Mouse (Mus musculus) heart, adult 2 months (tissue): ENCODE results near the gene Smndc1. TPM values are rescaled to one million over a fixed set of nuclear protein-coding genes. Genes with fewer than 3 reads are reported as not detected.
"Not testable (repeated sequence)": the region's sequence is repeated elsewhere in the genome, so short reads cannot be mapped to it uniquely, and the experiment has no call there.

ENCODE experiments used
- DNase-seq, 2 experiments: peaks; one replicate each; pipeline ENCODE4 v3.0.0; 2021
- H3K27ac ChIP-seq: fragments of 200-600 bp; 2 replicates; pipeline ENCODE4 v1.8.1; 2022
- H3K27me3 ChIP-seq: fragments of 200-500 bp; 2 replicates; pipeline ENCODE4 v1.6.1; 2012; ENCODE audit warnings: mild to moderate bottlenecking, low read length, inconsistent platforms, mixed read lengths; ENCODE audit not compliant: control insufficient read depth, insufficient read depth
- H3K36me3 ChIP-seq: fragments of 200-500 bp; 2 replicates; pipeline ENCODE4 v1.6.1; 2012; ENCODE audit warnings: low read length, inconsistent platforms; ENCODE audit not compliant: control insufficient read depth, insufficient read depth
- H3K4me1 ChIP-seq: fragments of 200-500 bp; 2 replicates; pipeline ENCODE4 v1.6.1; 2011; ENCODE audit warnings: low read length; ENCODE audit not compliant: control insufficient read depth, insufficient read depth
- H3K4me3 ChIP-seq: fragments of 200-600 bp; 2 replicates; pipeline ENCODE4 v1.8.1; 2022
- H3K79me2 ChIP-seq: fragments of 200-500 bp; replicated peaks from 2 replicates; pipeline ENCODE4 v1.6.1; 2012; ENCODE audit warnings: mild to moderate bottlenecking, inconsistent platforms, low read length, moderate library complexity, mixed read lengths; ENCODE audit not compliant: control insufficient read depth, insufficient read depth
- H3K9ac ChIP-seq: fragments of 200-500 bp; 2 replicates; pipeline ENCODE4 v1.6.1; 2012; ENCODE audit warnings: low read depth, mild to moderate bottlenecking, control low read depth, inconsistent platforms, low read length, mixed read lengths
- CTCF ChIP-seq: fragments of 200-600 bp; IDR thresholded peaks from 2 replicates; pipeline ENCODE4 v1.8.1; 2022; ENCODE audit warnings: antibody characterized with exemption, mild to moderate bottlenecking, moderate library complexity
- EP300 ChIP-seq: fragments of 200-500 bp; IDR thresholded peaks from 2 replicates; pipeline ENCODE4 v1.6.1; 2011; ENCODE audit warnings: low read depth, low read length, control low read depth; ENCODE audit not compliant: insufficient read depth
- POLR2A ChIP-seq: fragments of 200-500 bp; IDR thresholded peaks from 2 replicates; pipeline ENCODE4 v1.6.1; 2011; ENCODE audit warnings: mild to moderate bottlenecking, low read depth, low read length, control low read depth; ENCODE audit not compliant: insufficient read depth
- WGBS: fragments of 180-500 bp; shearing (Covaris S2); methylation state at CpG from one replicate; pipeline ENCODE4 v1.1.7; 2018; 5-methylcytosine and 5-hydroxymethylcytosine counted together
- intact Hi-C: fragments of 180-260 bp; cut with DNase I; formaldehyde crosslinking; loops from one replicate; pipeline ENCODE4 v1.15.1; 2025
- polyA plus RNA-seq: library from polyadenylated mRNA; depleted of rRNA; stranded (reverse); fragments of >200 nt; gene quantifications from 2 replicates; pipeline ENCODE4 v1.2.3, GENCODE M21; 2012
- total RNA-seq, 2 experiments: library from RNA; stranded (reverse); gene quantifications; 2 replicates each; pipeline ENCODE4 v1.2.3; 2021

Smndc1 gene
- total and polyA plus RNA-seq, 3 experiments: 6.2 to 35.5 (median 32.7) TPM

DNA sequence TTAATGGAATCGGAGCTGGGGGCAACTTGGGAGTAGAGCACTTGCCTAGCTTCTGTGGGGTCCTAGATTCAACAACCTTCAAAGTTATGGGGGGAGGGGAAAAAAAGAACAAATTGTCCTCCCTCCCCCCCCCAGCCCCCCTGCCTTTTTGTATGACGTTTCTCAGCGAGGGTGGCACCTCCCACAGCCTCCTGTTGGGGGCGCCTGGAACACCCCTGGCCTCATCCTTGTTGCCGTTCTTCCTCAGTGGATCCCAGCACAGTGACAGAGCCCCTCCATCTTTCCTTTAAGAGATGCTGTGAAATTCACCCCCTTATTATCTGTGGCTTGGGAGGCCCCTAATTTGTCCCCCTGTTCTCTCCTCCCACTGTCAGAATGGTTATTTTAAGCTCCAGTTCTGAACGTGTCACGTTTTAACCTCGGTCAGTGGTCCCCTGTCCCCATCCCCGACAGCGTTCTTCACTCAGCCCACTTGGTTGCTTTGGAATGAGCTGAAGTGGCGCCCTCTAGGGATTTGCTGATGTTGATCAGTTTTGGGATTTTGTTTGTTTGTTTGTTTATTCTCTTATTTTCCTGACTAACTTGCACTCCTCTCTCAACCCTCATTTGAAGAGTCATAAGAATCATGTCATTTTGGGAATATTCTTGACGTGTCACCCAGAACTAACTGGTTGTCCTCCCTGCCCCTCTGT lies 12.5 kb upstream of the Smndc1 start:
- Histone ChIP-seq H3K27me3 (no peaks in the 10 kb centered on the region), H3K4me1 (no peaks in the 10 kb centered on the region), H3K36me3 (no peaks in the 10 kb centered on the region), H3K4me3 (no peak overlapping the region), H3K9ac (no peak overlapping the region), H3K79me2 (no peaks in the 10 kb centered on the region), H3K27ac (no peak overlapping the region)
- intact Hi-C loops: no loop called here
- WGBS: 51% methylated on average over 12 of the region's 12 CpGs
- DNase-seq: no peak
- no peak for TF ChIP-seq POLR2A
- TF ChIP-seq CTCF: peak; percentile 24; the same call in 1 of the 2 replicates

DNA sequence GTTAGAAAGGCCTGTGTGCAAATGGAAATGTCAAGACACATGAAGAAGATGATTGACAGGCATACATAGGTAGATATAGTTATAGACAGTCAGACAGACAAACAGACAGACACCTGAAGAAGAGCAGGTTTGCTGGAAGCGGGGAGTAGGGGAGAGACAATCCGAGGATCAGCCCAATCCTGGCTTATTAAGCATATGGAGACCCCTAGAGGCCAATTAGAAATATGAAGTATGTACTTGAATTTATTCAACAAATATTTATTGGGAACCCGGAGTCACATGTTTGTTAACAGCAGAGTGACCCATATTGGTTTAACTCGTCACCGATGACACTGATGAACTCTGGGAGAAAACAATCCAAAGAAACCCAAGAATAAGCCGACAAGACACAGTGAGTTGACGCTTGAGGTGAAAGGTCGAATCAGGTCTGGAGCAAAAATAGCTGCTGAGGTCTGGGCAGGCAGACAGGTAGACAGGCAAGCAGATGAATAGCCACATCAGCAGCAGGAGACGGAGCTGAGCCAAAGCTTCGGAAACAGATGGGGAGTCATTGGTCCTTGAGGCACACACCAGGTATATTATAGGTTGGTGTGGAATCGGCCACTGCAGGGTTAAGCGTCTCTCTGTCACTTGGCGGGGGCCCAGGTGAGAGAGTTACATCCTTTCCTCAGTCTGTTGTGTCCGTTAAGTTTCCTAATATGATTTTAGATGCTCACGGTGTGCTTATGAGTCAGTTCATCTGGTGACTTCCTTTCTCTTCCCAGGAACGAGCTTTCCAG lies 10.1 kb upstream of the Smndc1 start:
- H3K4me3 ChIP-seq: no peak overlapping the region
- no peak for DNase-seq
- no peaks in the 10 kb centered on the region for H3K27me3 ChIP-seq
- no peak overlapping the region for H3K9ac ChIP-seq
- no peaks in the 10 kb centered on the region for H3K79me2 ChIP-seq
- 69% methylated on average over 16 of the region's 16 CpGs for WGBS
- no peak for TF ChIP-seq EP300
- TF ChIP-seq CTCF: peak; percentile 42
- H3K36me3 ChIP-seq: no peaks in the 10 kb centered on the region
- intact Hi-C loops: no loop called here
- no peak overlapping the region for H3K27ac ChIP-seq
- no peaks in the 10 kb centered on the region for H3K4me1 ChIP-seq

DNA sequence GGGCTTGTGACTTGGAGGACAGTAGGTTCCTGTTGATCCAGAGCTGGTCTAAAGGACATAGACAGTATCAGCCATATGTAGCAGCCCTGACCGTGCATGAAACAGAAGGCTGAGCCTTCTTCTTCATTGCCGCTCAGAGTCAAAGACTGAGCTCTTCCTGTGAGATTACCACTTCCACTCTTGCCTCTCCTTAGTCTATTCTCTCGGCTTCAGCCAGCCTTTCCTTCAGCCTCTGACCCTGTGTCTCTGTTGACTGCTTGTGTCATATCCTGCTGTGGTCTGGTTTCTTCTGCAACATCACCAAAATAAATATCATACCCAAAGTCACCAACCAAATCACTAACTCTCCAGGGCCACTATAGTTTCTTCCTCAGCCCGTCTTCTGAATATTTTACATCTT lies 8.8 kb upstream of the Smndc1 start:
- 53% methylated on average over 4 of the region's 4 CpGs for WGBS
- no peaks in the 10 kb centered on the region for H3K79me2 ChIP-seq
- no peak for TF ChIP-seq EP300
- TF ChIP-seq CTCF: no peak
- no peak for TF ChIP-seq POLR2A
- H3K36me3 ChIP-seq: no peaks in the 10 kb centered on the region
- H3K4me1 ChIP-seq: no peaks in the 10 kb centered on the region
- H3K27me3 ChIP-seq: no peaks in the 10 kb centered on the region
- no peak for DNase-seq
- H3K4me3 ChIP-seq: no peak overlapping the region
- intact Hi-C loops: loop anchor here (10.0 kb wide), 1 partner anchor 546 kb away; the partner anchor contains the start of genes Bbip1 and Shoc2
- no peak overlapping the region for H3K27ac ChIP-seq
- no peak overlapping the region for H3K9ac ChIP-seq

DNA sequence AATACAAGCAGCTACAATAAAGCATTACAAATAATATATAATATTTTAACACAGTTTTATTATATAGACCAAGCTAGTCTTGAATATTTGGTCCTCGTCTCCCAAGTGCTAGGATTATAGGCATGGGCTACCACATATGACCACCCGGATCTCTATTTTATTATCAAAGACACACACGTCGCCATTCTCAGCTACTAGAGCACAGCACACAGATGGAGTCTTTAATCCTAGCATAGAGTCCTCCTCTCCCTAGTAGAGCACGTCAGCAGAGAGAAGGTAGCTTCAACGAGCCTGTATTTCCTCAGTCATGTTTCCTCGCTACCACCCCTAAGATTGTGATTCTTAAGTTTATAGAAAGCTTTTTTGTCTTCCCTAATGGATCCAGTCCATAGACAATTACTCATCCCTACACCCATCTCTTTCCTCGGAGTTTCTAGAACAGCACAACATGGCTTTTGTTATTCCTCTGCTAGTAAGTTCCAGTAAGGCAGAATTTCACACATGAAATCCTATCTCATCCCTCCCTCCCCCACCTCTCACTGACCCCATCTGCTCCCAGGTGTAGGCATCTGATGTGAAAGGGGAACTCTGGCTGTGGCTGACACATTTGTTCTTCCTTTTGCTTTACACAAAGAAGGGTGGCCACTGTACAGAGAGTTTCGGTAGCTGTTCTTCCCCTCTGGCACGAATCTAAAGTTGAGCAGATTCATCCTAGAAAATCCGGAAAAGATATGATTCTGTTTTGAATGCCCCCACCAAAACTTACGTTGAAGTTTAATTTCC lies 7.3 kb upstream of the Smndc1 start:
- TF ChIP-seq POLR2A (no peak), EP300 (no peak), CTCF (no peak)
- Histone ChIP-seq H3K27ac (no peak overlapping the region), H3K4me3 (no peak overlapping the region), H3K4me1 (no peaks in the 10 kb centered on the region), H3K9ac (no peak overlapping the region), H3K27me3 (no peaks in the 10 kb centered on the region), H3K36me3 (no peaks in the 10 kb centered on the region), H3K79me2 (no peaks in the 10 kb centered on the region)
- WGBS: 76% methylated on average over 12 of the region's 12 CpGs
- intact Hi-C loops: loop anchor here (10.0 kb wide), 1 partner anchor 547 kb away; the partner anchor contains the start of genes Bbip1 and Shoc2
- DNase-seq: no peak

DNA sequence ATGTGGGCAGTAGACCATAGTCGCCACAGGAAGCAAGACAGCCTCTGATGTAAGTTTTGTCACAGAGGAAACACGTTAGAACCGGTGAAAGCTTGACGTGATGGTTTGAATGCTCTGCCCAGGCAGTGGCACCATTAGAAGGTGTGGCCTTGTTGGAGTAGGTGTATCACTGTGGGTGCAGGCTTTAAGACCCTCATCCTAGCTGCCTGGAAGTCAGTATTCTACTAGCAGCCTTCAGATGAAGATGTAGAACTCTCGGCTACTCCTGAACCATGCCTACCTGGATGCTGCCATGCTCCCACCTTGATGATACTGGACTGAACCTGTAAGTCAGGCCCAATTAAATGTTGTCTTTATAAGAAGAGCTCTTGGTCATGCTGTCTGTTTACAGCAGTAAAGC lies 5.4 kb upstream of the Smndc1 start:
- DNase-seq, H3K27ac ChIP-seq, H3K27me3 ChIP-seq, H3K36me3 ChIP-seq, H3K9ac ChIP-seq, H3K4me3 ChIP-seq, H3K4me1 ChIP-seq, H3K79me2 ChIP-seq: not testable (repeated sequence)
- intact Hi-C loops: loop anchor here (10.0 kb wide), 1 partner anchor 549 kb away; the partner anchor contains the start of genes Bbip1 and Shoc2
- WGBS: 69% methylated on average over 5 of the region's 5 CpGs

DNA sequence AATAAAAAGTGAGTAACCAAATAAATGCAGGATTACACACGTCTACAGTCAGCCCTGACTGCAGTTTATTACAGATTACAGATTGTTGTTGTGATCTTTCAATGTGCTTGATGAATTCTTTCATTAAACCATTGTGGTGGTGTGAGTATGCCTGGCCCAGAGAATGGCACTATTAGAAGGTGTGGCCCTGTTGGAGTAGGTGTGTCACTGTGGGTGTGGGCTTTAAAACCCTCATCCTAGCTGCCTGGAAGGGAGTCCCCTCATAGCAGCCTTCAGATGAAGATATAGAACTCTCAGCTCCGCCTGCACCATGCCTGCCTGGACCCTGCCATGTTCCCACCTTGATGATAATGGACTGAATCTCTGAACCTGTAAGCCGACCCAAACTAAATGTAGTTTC lies 4.6 kb upstream of the Smndc1 start:
- not testable (repeated sequence) for H3K27me3 ChIP-seq, H3K79me2 ChIP-seq, H3K4me1 ChIP-seq, H3K36me3 ChIP-seq, H3K27ac ChIP-seq, DNase-seq, H3K9ac ChIP-seq, H3K4me3 ChIP-seq
- intact Hi-C loops: loop anchor here (10.0 kb wide), 1 partner anchor 550 kb away; the partner anchor contains the start of genes Bbip1 and Shoc2
- 61% methylated on average over 3 of the region's 3 CpGs for WGBS
